Mouse (Mus musculus): Measurements from ENCODE around the gene Cyp4f39. TPM values are rescaled to one million over a fixed set of nuclear protein-coding genes. Genes with fewer than 3 reads are reported as not detected.
A peak's percentile ranks its signal among the peaks of the same experiment; 100 is the strongest.
"Not testable (repeated sequence)": the region's sequence is repeated elsewhere in the genome, so short reads cannot be mapped to it uniquely, and the experiment has no call there.

Cyp4f39 gene
- polyA plus RNA-seq, 1 experiment, result 0.07 TPM

GRCm38 (mm10) chr17:32528408-32529337 lies 76.2 kb downstream of the Cyp4f39 start:
- peak overlapping the region; percentile 24 for H3K4me2 ChIP-seq (ENCODE audit: low read depth)
- no peaks in the 10 kb centered on the region for H3K36me3 ChIP-seq (ENCODE audit: control insufficient read depth, insufficient read depth)
- no peak for TF ChIP-seq TCF3 (IDR thresholded peaks at IDR 0.05; ENCODE audit: insufficient read length, low read depth)
- no peak overlapping the region for H3K4me3 ChIP-seq
- no peaks in the 10 kb centered on the region for H3K79me2 ChIP-seq (ENCODE audit: control insufficient read depth, insufficient read depth)
- H3ac ChIP-seq (ENCODE audit: control insufficient read depth, insufficient read length), result no peak overlapping the region
- no peaks in the 10 kb centered on the region for H3K27me3 ChIP-seq (ENCODE audit: control insufficient read depth, insufficient read depth, insufficient read length)

DNA sequence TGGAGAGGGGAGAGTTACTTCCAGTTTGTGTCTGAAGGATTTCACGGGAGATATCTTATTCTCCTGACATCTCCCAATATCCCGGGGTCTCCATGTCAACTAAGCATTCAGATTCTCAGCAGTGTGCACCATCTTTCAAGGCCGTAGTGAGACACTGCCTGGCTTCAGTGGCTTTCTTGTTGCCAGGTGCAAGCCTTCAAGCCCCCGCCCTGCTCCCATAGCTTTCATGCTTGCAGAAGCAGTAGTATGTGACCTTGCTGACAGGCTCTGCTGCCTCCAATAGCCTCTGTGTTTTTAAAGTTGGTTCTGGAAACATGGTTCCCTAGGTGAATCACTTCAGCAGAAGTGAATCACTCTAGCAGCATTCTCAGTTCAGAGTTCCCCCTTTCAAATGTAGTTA lies 79.8 kb downstream of the Cyp4f39 start:
- H3K4me2 ChIP-seq (ENCODE audit: low read depth); H3K27me3 ChIP-seq (ENCODE audit: control insufficient read depth, insufficient read depth, insufficient read length); H3K4me3 ChIP-seq; H3K79me2 ChIP-seq (ENCODE audit: control insufficient read depth, insufficient read depth); H3K36me3 ChIP-seq (ENCODE audit: control insufficient read depth, insufficient read depth); H3ac ChIP-seq (ENCODE audit: control insufficient read depth, insufficient read length): not testable (repeated sequence)

GRCm38 (mm10) chr17:32534068-32534467 lies 81.5 kb downstream of the Cyp4f39 start:
- no peaks in the 10 kb centered on the region for H3K36me3 ChIP-seq (ENCODE audit: control insufficient read depth, insufficient read depth)
- H3K79me2 ChIP-seq (ENCODE audit: control insufficient read depth, insufficient read depth), result no peaks in the 10 kb centered on the region
- H3K4me3 ChIP-seq, result no peak overlapping the region
- H3ac ChIP-seq (ENCODE audit: control insufficient read depth, insufficient read length), result no peak overlapping the region
- no peak overlapping the region for H3K4me2 ChIP-seq (ENCODE audit: low read depth)
- H3K27me3 ChIP-seq (ENCODE audit: control insufficient read depth, insufficient read depth, insufficient read length), result no peaks in the 10 kb centered on the region
- TF ChIP-seq CEBPB (IDR thresholded peaks at IDR 0.05; ENCODE audit: insufficient read depth, poor library complexity, severe bottlenecking) (no peak), MYOG (IDR thresholded peaks at IDR 0.05; ENCODE audit: control insufficient read depth in 1 of 3, insufficient read depth in 1 of 3, insufficient read length in 2 of 3, low read depth in 2 of 3) (no peak), REST (IDR thresholded peaks at IDR 0.05; ENCODE audit: insufficient read depth, insufficient read length) (no peak), E2F4 (IDR thresholded peaks at IDR 0.05; ENCODE audit: insufficient read depth) (no peak)

GRCm38 (mm10) chr17:32536051-32536866 lies 83.7 kb downstream of the Cyp4f39 start, which contains the start of gene Cyp4f16:
Cyp4f16 (plus strand) TSS chr17:32536558.
- H3ac ChIP-seq (ENCODE audit: control insufficient read depth, insufficient read length), result peak within 1 kb of the TSS; percentile 38
- peak within 1 kb of the TSS; percentile 90 for H3K4me2 ChIP-seq (ENCODE audit: low read depth)
- peak within 1 kb of the TSS; percentile 25 for H3K4me3 ChIP-seq
- not testable (repeated sequence) for H3K27me3 ChIP-seq (ENCODE audit: control insufficient read depth, insufficient read depth, insufficient read length); H3K36me3 ChIP-seq (ENCODE audit: control insufficient read depth, insufficient read depth); H3K79me2 ChIP-seq (ENCODE audit: control insufficient read depth, insufficient read depth)
- TF ChIP-seq POLR2A (IDR thresholded peaks at IDR 0.05; ENCODE audit: insufficient read length, low read depth), result peak; percentile 41
- TF ChIP-seq POLR2AphosphoS2 (IDR thresholded peaks at IDR 0.05; ENCODE audit: insufficient read length, low read depth), result peak; percentile 41

DNA sequence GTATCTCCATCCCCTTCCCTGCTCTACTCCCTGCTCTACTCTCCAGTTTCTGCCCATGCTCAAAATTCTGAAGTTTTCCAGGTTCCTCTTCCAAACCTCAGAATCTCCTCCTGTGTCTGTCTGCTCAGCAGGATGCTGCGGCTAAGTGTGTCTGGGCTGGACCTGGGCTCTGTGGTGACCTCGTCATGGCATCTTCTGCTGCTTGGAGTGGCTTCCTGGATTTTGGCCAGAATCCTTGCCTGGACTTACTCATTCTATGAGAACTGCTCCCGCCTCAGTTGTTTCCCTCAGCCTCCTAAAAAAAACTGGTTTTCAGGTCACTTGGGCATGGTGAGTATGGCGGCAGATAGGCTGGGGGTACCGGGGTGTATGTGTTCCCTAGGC lies 84.3 kb downstream of the Cyp4f39 start:
- Histone ChIP-seq H3ac (ENCODE audit: control insufficient read depth, insufficient read length) (peak overlapping the region; percentile 38), H3K36me3 (ENCODE audit: control insufficient read depth, insufficient read depth) (no peaks in the 10 kb centered on the region), H3K27me3 (ENCODE audit: control insufficient read depth, insufficient read depth, insufficient read length) (no peaks in the 10 kb centered on the region), H3K4me2 (ENCODE audit: low read depth) (peak overlapping the region; percentile 90), H3K4me3 (peak overlapping the region; percentile 25), H3K79me2 (ENCODE audit: control insufficient read depth, insufficient read depth) (no peaks in the 10 kb centered on the region)
- TF ChIP-seq TCF3 (IDR thresholded peaks at IDR 0.05; ENCODE audit: insufficient read length, low read depth) (no peak), POLR2A (IDR thresholded peaks at IDR 0.05; ENCODE audit: insufficient read length, low read depth) (no peak)

Other genes with a start within 250 kb of the Cyp4f39 start
- gene Brd4, start 168.0 kb upstream of the Cyp4f39 start, polyA plus RNA-seq (2012; fragmentation: generic; extraction: Trizol), result 54.3 TPM
- 14.0 TPM for gene Akap8, start 131.5 kb upstream of the Cyp4f39 start, polyA plus RNA-seq (2012; fragmentation: generic; extraction: Trizol)
- 31.7 TPM for gene Akap8l, start 102.1 kb upstream of the Cyp4f39 start, polyA plus RNA-seq (2012; fragmentation: generic; extraction: Trizol)
- gene Wiz, start 63.3 kb upstream of the Cyp4f39 start, polyA plus RNA-seq (2012; fragmentation: generic; extraction: Trizol), result 21.0 TPM
- gene Rasal3, start 49.1 kb upstream of the Cyp4f39 start, polyA plus RNA-seq (2012; fragmentation: generic; extraction: Trizol), result not detected
- not detected for gene Pglyrp2, start 28.6 kb upstream of the Cyp4f39 start, polyA plus RNA-seq (2012; fragmentation: generic; extraction: Trizol)
- 1.8 TPM for gene Cyp4f17, start 53.3 kb downstream of the Cyp4f39 start, polyA plus RNA-seq (2012; fragmentation: generic; extraction: Trizol)
- 12.0 TPM for gene Cyp4f16, start 83.8 kb downstream of the Cyp4f39 start, polyA plus RNA-seq (2012; fragmentation: generic; extraction: Trizol)
- not detected for gene Cyp4f37, start 168.6 kb downstream of the Cyp4f39 start, polyA plus RNA-seq (2012; fragmentation: generic; extraction: Trizol)
- 1.9 TPM for gene Cyp4f40, start 206.2 kb downstream of the Cyp4f39 start, polyA plus RNA-seq (2012; fragmentation: generic; extraction: Trizol)
- gene Cyp4f15, start 232.9 kb downstream of the Cyp4f39 start, polyA plus RNA-seq (2012; fragmentation: generic; extraction: Trizol), result not detected